Mouse (Mus musculus): ENCODE data around the gene Slc13a2.

Slc13a2 gene

DNA sequence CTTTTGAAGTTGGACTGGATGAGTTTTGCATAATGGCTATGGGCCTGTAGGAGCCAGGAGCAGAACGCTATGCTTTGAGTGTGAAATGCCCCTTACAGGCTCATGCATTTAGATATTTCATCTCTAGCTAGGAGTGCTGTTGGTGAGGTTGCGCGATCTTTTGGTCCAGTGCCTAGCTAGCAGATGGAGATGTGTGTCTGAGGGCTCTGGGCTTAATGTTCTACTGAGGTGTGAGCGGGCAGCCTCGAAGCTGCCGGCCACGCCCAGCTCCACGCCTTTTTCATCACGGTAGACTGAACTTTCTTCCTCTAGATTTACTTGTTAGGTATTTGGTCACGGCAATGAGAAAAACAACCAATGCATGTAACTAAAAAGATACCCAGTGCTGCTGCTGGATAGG is 9.2 kb upstream of the Slc13a2 start:
- no peak for DNase-seq

DNA sequence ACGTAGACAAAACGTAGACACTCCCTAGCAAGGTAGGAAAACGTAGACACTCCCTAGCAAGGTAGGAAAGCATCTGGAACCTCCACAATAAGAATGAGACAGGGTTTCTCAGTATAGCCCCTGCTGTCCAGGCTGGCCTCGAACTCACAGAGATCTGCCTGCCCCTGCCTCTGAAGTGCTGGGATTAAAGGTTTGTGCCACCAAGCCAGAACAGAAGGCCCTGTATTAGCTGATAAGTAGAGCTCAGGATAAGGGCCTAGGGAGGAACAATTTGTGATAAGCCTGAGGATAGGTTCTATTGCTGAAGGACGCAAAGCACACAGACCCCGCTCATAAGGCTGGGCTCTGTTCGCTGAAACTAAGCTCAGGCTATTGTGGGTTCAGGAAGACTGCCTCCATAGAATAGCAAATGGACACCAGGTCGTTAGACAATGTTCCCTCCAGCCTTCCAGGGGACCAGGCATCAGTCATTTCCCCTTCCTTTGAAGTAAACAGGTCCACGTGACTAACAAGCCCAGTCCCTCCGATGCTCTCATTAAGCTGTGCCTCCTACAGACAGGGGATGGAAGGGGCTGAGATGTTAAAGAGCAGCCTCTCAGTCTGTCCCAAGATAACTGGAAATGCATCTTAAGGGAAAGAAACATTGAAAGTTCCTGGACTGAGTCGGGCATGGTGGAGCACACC is 8.3 kb upstream of the Slc13a2 start:
- no peak for DNase-seq

DNA sequence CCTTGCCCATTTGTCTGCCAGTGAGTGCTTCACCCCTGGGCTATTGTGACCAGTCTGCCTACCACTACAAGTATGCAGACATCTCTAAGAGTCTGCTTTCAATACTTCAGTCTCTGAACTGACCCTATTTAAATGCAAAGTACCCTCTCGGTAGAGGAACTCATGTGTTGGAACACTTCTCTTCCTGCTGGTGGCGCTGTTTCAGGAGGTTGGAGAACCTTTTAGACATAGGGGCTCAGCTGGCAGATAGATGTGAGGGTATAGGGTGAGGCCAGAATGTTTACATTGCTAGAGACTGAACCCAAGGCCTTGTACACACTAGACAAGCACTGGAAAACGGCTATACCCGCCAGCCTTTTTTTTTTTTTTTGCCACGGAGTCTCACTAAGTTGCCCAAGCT is 6.3 kb upstream of the Slc13a2 start:
- DNase-seq, result no peak

DNA sequence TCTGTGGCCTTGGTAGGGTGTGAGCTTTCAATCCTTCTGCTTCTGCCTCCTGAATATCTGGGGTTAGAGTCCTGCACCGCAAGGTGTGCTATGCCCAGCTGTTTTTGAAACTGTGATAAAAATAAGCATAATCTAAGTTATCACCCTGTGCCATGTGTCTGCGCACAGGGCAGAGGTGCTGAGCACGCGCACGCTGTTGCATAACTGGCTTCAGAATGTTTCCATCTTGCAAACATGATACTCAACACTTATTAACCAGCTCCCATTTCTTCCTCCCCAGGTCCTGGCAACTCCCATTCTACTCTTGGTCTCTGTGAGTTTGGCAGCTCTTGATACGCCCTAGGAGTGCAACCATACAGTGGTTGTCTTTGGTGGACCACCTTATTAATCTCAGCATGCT is 5.6 kb upstream of the Slc13a2 start:
- DNase-seq, result no peak

GRCm38 (mm10) chr11:78425572-78425971 is 3.6 kb upstream of the Slc13a2 start:
- no peak for DNase-seq

DNA sequence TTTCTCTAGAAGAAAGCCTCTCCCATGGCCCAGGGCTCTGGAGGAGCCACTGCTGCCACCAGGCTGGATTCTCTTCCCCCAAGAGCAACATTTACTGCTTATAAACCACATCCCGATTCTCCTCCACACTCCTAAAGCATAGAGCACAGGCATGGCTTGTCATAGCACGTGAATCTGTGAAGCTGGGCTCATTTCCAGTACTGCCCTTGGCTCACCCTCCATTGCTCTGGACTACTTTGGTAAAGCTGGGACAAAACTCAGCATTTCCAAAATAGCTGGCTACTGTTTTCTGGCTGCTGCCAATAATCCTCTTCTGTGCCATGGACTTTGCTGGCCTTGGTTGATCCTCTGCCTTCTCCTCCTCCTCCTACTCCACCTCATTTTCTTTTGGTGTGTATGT is 2.3 kb upstream of the Slc13a2 start:
- DNase-seq, result no peak

DNA sequence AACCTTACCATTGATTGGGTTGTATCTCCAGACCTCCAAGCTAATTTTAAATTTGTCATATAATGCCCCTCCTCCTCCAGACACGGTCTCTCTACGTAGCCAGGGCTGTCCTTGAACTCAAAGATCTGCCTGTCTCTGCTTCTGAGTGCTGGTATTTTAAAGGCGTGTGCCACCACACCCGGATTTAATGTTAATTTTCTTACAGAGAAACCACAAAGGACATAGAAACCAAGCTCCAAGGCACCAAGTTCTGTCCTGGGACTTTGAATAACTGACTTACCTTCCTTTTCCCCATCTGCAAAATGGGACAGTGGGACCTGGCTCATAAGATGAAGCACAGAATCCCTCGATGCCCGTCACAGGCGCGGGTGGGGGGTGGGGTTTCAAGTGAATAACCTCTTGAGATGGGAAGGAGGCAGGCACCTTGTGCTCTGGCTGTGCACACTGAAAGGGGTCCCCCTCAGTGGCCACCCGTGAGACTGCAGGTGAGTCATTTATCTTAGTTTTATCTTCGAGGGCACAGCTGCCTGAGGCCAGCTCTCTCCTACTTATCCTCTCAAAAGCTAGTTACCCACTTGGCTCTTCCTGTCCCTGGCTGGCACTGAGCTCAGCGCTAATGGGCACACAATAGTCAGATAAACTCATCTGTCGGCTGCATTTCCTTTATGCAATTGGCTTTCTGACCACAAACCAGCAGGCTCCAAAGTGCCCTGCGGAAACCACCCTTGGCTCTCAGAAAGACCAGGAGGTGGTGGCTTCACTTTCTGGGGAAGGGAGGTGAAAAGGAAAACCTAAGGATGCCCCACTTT is 612 bp downstream of the Slc13a2 start:
- no peak for DNase-seq

- no peak for DNase-seq
Observed at GRCm38 (mm10) chr11:78420263-78420889, 1.6 kb downstream of the Slc13a2 start.

DNA sequence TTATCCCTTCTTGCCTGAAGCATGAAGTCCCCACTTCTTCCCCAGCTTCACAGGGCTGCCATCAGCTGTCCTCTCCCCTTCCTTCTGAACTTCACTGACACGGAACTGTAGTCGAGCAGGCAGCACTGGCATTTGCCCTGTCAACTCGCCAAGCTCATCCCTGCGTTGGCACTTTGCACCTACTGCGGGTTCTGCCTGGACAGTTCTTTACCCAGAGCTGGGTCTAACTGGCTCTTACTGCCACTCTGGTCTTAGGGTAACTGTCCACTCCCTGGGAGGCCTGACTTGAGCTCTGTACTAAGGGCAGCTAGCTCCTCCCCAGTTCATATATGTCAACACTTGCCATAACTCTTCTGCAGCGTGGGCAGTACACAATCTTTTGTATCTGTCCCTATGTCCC is 5.2 kb downstream of the Slc13a2 start:
- no peak for DNase-seq

DNA sequence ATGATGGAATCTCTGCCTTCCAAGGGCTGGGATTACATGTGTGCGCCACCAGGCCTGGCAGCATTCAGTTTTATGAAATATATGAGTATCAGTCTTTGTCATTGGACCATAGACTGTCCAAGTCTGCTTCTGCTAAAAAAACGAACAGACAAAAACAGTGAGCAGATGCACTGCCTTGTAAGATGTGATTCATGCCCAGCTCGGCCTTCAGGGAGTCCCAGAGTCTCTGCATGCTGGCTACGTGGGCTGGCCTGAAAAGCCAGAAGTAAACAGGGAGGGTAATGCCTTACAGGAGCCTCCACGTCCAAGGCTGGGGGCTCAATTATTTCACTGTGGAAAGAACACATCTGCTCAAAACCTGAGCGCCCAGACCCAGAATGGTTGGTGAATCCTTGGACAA is 9.2 kb downstream of the Slc13a2 start:
- no peak for DNase-seq

DNA sequence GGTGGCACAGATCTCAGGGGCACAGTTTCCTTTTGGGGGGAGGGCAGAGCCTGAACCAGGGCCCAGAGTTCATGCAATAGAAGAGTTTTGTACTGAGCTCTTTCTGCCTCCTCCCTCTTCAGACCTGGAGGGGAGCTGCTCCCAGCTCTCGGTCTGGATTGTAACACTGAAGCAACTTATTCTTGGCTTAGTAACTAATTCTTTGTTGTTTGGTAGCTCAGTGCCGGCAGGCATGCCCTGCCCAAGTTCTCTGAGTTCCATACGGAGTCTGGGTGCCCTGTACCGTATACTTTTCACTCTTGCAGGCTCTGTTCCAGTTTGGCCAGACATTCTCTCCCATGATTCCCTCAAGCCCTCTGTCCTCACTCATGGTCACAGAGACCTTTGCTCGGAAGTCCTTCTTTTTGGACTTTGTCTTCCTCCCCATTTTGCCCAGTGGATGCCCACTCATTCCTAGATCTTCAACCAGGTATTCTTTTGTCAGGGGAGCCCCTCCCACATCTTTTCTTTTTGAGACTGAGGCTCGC is 9.6 kb downstream of the Slc13a2 start:
- no peak for DNase-seq

DNA sequence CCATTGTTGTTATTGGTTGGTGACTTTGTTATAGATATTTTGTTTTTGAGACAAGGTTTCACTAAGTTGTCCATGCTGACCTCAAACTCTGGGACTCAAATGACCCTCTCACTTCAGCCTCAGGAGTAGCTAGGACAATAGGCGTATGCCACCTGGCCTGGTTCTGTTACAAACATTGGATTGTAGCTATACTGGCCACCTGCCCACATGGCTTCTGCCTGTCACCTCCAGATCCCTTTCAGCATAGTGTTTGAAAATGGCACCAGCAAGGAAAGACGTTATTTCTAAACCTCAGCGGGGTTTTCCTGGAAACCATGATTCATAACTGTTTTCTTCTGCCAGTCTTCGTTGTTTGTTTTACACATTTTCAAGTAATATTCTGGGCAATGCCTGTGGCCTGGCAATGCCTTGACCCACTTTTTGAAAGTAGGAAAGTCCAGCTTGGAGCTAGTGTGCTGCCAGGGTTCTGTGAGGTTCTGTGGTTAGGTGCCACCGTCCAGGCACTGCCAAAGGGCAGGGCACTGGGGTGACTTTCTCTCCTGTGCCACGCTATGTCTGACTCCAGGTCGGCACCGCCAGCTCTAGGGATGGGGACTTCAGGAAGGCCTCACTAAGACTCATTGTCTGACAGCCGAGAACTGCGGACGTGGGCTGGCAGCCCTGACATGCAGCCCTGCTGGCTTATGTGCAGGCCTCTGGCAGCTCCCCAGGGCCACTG is 10.3 kb downstream of the Slc13a2 start:
- no peak for DNase-seq

- no peak for DNase-seq
Observed at GRCm38 (mm10) chr11:78408256-78409240, 13.5 kb downstream of the Slc13a2 start.

- no peak for DNase-seq
Observed at GRCm38 (mm10) chr11:78402062-78402461, 20.0 kb downstream of the Slc13a2 start.

GRCm38 (mm10) chr11:78401469-78401868 is 20.5 kb downstream of the Slc13a2 start:
- DNase-seq, result no peak

- DNase-seq, result no peak
Observed at GRCm38 (mm10) chr11:78400936-78401335, 21.1 kb downstream of the Slc13a2 start.

GRCm38 (mm10) chr11:78399680-78400079 is 22.3 kb downstream of the Slc13a2 start:
- DNase-seq, result peak; percentile 61

DNA sequence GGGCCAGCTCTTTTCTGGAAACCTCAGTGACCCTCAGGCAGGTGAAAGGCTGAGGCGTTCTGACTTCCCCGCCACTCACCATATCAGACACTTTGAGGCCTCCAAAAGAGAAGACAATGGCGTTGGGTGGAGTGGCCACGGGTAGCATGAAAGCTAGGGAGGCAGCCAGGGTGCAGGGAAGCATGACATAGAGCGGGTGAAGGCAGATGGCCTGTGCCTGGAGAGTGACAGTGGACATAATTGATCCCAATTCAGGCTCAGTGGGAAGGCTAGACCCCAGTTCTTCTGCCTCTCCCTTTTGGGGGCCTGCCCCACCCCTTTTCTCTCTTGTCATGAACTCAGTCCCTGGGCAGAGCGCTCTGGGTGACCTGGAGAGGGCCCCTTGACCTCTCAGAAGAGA is 23.8 kb downstream of the Slc13a2 start:
- no peak for DNase-seq

DNA sequence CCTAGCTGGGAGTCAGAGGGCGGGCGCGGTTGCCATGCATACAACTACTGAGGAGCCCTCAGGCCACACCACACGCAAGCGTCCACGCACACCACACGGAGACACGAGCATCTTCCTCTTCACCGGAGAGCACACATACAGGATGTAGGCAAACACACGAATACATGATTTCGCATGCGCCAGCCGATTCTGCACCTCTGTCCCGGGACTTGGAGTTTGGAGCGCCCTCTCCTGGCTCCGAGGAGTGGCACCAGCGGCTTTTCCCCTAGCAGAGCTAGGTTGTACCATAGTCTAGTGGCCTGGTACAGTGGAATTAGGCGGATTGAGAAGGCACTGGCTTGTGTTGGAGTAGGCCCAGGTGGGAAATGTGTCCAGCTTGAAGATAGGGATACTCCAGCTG is 24.6 kb downstream of the Slc13a2 start:
- DNase-seq, result peak; percentile 69

DNA sequence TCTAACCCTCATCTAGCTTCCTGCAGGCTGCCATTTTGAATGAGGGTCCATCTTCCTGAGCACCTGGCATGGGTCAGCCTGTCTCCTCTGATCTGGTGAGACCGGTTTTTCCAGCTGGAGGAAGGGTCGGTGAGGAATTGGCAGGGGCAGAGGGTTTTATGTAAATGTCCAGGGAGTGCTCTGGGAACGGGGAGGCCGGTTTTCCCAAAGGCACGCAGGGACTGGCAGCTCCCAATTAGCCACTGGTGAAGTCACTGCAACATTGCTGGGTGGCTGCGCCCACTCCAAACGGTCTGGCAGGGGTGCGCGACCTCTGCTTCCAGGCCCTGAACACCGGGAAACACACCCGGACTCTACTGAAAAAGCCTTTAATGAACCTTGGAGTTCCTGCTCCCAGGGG is 25.1 kb downstream of the Slc13a2 start:
- DNase-seq, result no peak

DNA sequence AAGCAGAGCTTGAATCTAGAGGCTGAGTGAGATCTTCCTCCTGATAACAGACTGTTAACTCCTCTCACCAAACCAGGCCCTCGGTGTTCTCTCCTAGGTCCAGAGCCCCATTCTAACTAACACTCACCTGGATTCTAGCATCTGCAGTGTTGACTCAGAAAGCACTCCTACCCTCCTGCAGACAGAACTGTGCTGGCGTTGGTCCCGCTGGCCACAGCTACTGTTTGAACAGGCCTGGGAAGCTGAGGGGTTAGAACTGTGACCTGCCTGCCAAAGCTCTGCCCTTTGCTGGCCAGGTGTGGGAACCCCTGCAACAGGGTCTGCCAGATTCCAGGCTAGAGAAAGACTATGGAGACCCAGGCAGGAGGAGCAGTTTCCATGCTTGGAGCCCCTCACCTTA is 29.3 kb downstream of the Slc13a2 start:
- DNase-seq, result no peak

DNA sequence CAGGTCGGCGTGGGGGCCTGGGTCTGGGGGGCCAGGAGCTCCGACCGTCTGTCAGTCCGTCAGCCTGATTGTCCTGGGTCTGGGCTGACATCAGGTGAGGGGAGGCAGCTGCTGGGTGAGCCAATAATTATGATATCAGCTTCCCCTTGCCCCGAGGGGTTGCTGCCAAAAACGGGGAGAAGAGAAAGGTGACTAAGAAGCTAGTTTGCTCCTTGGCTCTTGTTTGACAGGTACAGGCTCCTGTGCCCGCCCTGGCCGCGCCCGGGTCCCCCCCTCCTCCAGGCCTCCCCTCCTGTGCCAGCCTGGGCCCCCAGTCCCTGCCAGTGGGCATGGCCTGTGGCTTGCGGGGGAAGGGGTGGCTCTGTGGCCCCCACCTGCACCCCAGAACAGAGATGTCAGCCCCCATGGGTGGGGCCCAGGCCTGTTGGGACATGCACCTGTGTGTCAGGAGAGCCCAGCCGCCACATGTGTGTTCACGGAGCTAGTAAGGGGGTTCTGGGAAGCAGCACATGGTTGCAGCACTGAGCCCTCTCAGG is 35.4 kb downstream of the Slc13a2 start, which contains the start of gene Foxn1:
TSS of gene Foxn1 (minus strand) at position 51 of the 536 bp plus-strand sequence.
- no peak for DNase-seq
